Mouse (Mus musculus) ES-Bruce4 (cell line): ENCODE data around the gene Hoxa3. TPM values are rescaled to one million over a fixed set of nuclear protein-coding genes. Genes with fewer than 3 reads are reported as not detected.

Source experiments
- H3K27ac ChIP-seq: 2 replicates; pipeline ENCODE4 v1.5.1; 2012; ENCODE audit warnings: low read length, inconsistent platforms; ENCODE audit not compliant: insufficient read depth
- H3K27me3 ChIP-seq: 2 replicates; pipeline ENCODE4 v1.6.1; 2012; ENCODE audit warnings: mild to moderate bottlenecking, low read length, inconsistent platforms; ENCODE audit not compliant: control insufficient read depth, poor library complexity, insufficient read depth, severe bottlenecking
- H3K36me3 ChIP-seq: 2 replicates; pipeline ENCODE4 v1.6.1; 2012; ENCODE audit warnings: inconsistent platforms, mild to moderate bottlenecking, low read length, moderate library complexity; ENCODE audit not compliant: control insufficient read depth, poor library complexity, insufficient read depth, severe bottlenecking
- H3K4me1 ChIP-seq: one replicate; pipeline ENCODE4 v1.8.1; 2011; ENCODE audit warnings: low read length; ENCODE audit not compliant: control insufficient read depth, insufficient read depth
- H3K4me3 ChIP-seq: 2 replicates; pipeline ENCODE4 v1.5.1; 2011; ENCODE audit warnings: low read depth, mild to moderate bottlenecking, low read length
- H3K9ac ChIP-seq: 2 replicates; pipeline ENCODE4 v1.6.1; 2012; ENCODE audit warnings: low read depth, mild to moderate bottlenecking, inconsistent platforms; ENCODE audit not compliant: poor library complexity, severe bottlenecking
- H3K9me3 ChIP-seq: replicated peaks from 2 replicates; pipeline ENCODE4 v1.6.1; 2012; ENCODE audit warnings: mild to moderate bottlenecking, low read length, inconsistent platforms; ENCODE audit not compliant: control insufficient read depth, poor library complexity, insufficient read depth, severe bottlenecking
- CTCF ChIP-seq: IDR thresholded peaks from one replicate; pipeline ENCODE4 v1.8.1; 2011; ENCODE audit warnings: low read depth, low read length
- EP300 ChIP-seq: IDR thresholded peaks from 2 replicates; pipeline ENCODE4 v1.6.1; 2011; ENCODE audit warnings: low read depth, low read length; ENCODE audit not compliant: insufficient read depth
- POLR2A ChIP-seq: IDR thresholded peaks from one replicate; pipeline ENCODE4 v1.8.1; 2011; ENCODE audit warnings: low read length; ENCODE audit not compliant: insufficient read depth
- polyA plus RNA-seq: library from polyadenylated mRNA; stranded (reverse); fragments of >200 nt; gene quantifications from 2 replicates; pipeline ENCODE4 v1.2.4, GENCODE M21; 2011; ENCODE audit warnings: low read depth; ENCODE audit not compliant: missing spikeins, insufficient read depth, insufficient read length

Gene Hoxa3
- polyA plus RNA-seq, 1 experiment: 0.25 TPM

- H3K9me3 ChIP-seq: no peaks in the 10 kb centered on the region
- H3K4me1 ChIP-seq: no peaks in the 10 kb centered on the region
- H3K27me3 ChIP-seq: peaks cover 57% of the 10 kb centered on the region
- TF ChIP-seq POLR2A: no peak
- no peak for TF ChIP-seq EP300
- TF ChIP-seq CTCF: no peak
- H3K36me3 ChIP-seq: no peaks in the 10 kb centered on the region
- H3K27ac ChIP-seq: no peak overlapping the region
- no peak overlapping the region for H3K4me3 ChIP-seq
- H3K9ac ChIP-seq: peak overlapping the region; percentile 49; the same call in 1 of the 2 replicates
Observed at GRCm38 (mm10) chr6:52175864-52176263, 37.3 kb downstream of the Hoxa3 start.

GRCm38 (mm10) chr6:52174968-52175751, 38.0 kb downstream of the Hoxa3 start:
- TF ChIP-seq CTCF (no peak), EP300 (no peak), POLR2A (no peak)
- peaks cover 56% of the 10 kb centered on the region for H3K27me3 ChIP-seq
- peak overlapping the region; percentile 49; the same call in 1 of the 2 replicates for H3K9ac ChIP-seq
- H3K36me3 ChIP-seq: no peaks in the 10 kb centered on the region
- H3K27ac ChIP-seq: no peak overlapping the region
- H3K4me3 ChIP-seq: peak overlapping the region; percentile 14
- no peaks in the 10 kb centered on the region for H3K9me3 ChIP-seq
- H3K4me1 ChIP-seq: no peaks in the 10 kb centered on the region

GRCm38 (mm10) chr6:52173648-52174047, 39.5 kb downstream of the Hoxa3 start:
- Histone ChIP-seq H3K4me3 (no peak overlapping the region), H3K9me3 (no peaks in the 10 kb centered on the region), H3K4me1 (no peaks in the 10 kb centered on the region), H3K27me3 (peaks cover 58% of the 10 kb centered on the region), H3K27ac (no peak overlapping the region), H3K9ac (no peak overlapping the region), H3K36me3 (no peaks in the 10 kb centered on the region)
- TF ChIP-seq EP300 (no peak), CTCF (no peak), POLR2A (no peak)

GRCm38 (mm10) chr6:52172501-52172900, 40.6 kb downstream of the Hoxa3 start:
- no peak for TF ChIP-seq CTCF
- TF ChIP-seq POLR2A: no peak
- no peak for TF ChIP-seq EP300
- H3K9me3 ChIP-seq: no peaks in the 10 kb centered on the region
- peak overlapping the region; percentile 70 for H3K4me3 ChIP-seq
- H3K27me3 ChIP-seq: peaks cover 56% of the 10 kb centered on the region
- H3K9ac ChIP-seq: peak overlapping the region; percentile 28; the same call in 1 of the 2 replicates
- no peaks in the 10 kb centered on the region for H3K4me1 ChIP-seq
- no peak overlapping the region for H3K27ac ChIP-seq
- no peaks in the 10 kb centered on the region for H3K36me3 ChIP-seq

GRCm38 (mm10) chr6:52171938-52172337, 41.2 kb downstream of the Hoxa3 start:
- no peaks in the 10 kb centered on the region for H3K9me3 ChIP-seq
- H3K27me3 ChIP-seq: peaks cover 56% of the 10 kb centered on the region
- no peak overlapping the region for H3K4me3 ChIP-seq
- H3K27ac ChIP-seq: no peak overlapping the region
- no peak for TF ChIP-seq POLR2A
- no peak for TF ChIP-seq CTCF
- H3K36me3 ChIP-seq: no peaks in the 10 kb centered on the region
- peak overlapping the region; percentile 28; the same call in 1 of the 2 replicates for H3K9ac ChIP-seq
- no peaks in the 10 kb centered on the region for H3K4me1 ChIP-seq

GRCm38 (mm10) chr6:52171331-52171730, 41.8 kb downstream of the Hoxa3 start:
- H3K4me3 ChIP-seq: no peak overlapping the region
- no peaks in the 10 kb centered on the region for H3K36me3 ChIP-seq
- no peaks in the 10 kb centered on the region for H3K9me3 ChIP-seq
- no peak for TF ChIP-seq EP300
- no peak for TF ChIP-seq POLR2A
- TF ChIP-seq CTCF: no peak
- H3K4me1 ChIP-seq: no peaks in the 10 kb centered on the region
- H3K27me3 ChIP-seq: peaks cover 56% of the 10 kb centered on the region
- no peak overlapping the region for H3K9ac ChIP-seq
- H3K27ac ChIP-seq: no peak overlapping the region
